Mouse (Mus musculus) erythroblast, embryonic 14.5 days (primary cell): ENCODE data around the gene Spata5.

Source experiments
- GATA1 ChIP-seq: IDR thresholded peaks from 2 replicates; pipeline ENCODE4 v1.6.1; 2012; ENCODE audit warnings: low read length, inconsistent platforms, mixed read lengths
- TAL1 ChIP-seq: IDR thresholded peaks from 3 replicates; pipeline ENCODE4 v1.6.1; 2012; ENCODE audit warnings: low read length, inconsistent platforms, mixed read lengths

DNA sequence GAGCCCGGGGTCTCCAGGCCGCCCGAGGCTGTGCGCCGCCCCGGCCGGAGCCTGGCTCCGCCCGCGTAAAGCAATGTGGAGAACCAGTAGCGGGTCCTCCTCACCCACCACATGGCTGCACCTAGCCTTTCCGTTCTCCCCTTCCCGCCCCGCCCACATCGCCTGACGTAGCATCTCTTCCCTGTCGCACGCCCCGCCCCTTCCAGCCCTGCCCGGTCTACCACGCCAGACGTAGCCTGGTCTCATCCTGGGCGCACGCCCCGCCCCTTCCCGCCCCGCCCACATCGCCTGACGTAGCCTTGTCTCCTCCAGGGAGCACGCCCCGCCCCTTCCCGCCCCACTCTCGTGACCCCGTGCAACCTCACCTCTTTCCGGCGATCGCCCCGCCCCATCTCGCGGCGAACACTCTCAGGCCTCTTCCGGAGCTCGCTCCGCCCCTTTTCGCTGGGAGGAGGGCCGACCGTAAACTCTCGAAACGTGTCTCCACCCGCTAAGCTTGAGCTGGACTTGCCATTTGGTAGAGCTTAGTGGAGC, at the start of gene Spata5:
- TF ChIP-seq GATA1 = no peak
- TF ChIP-seq TAL1 = no peak
